Mouse (Mus musculus): Measurements from ENCODE around the gene Itpr1.

GRCm38 (mm10) chr6:108240004-108240403 is 27.1 kb downstream of the Itpr1 start:
- TF ChIP-seq CTCF (IDR thresholded peaks at IDR 0.05; ENCODE audit: insufficient read depth, low read length), result no peak
- TF ChIP-seq POLR2A (IDR thresholded peaks at IDR 0.05; ENCODE audit: borderline replicate concordance, extremely low read depth, low read depth, low read length), result no peak

All from lung, adult 2 months (tissue).